Mouse (Mus musculus) heart, postnatal 10 days (tissue): ENCODE results near the gene Bpifb1. TPM values are rescaled to one million over a fixed set of nuclear protein-coding genes. Genes with fewer than 3 reads are reported as not detected.

Source experiments
- total RNA-seq, 2 experiments: library from RNA; stranded (reverse); gene quantifications; 2 replicates each; pipeline ENCODE4 v1.2.3; 2021

Gene Bpifb1
- total RNA-seq, 2 experiments from 2014 or later: 0.15 to 0.24 TPM

Other genes starting within 250 kb of the Bpifb1 start
- gene Bpifa6, start 215.9 kb upstream of the Bpifb1 start, total RNA-seq: not detected
- gene Bpifa2, start 182.6 kb upstream of the Bpifb1 start, total RNA-seq: under 1 TPM in 1 of 2 experiments, not detected in 1; 0.36 TPM
- gene Bpifa3, start 60.5 kb upstream of the Bpifb1 start, total RNA-seq: not detected
- gene Bpifa1, start 47.9 kb upstream of the Bpifb1 start, total RNA-seq: under 1 TPM in 1 of 2 experiments, not detected in 1; 0.24 TPM
- gene Bpifa5, start 28.2 kb upstream of the Bpifb1 start, total RNA-seq: not detected
- gene Bpifb5, start 32.9 kb downstream of the Bpifb1 start, total RNA-seq: not detected
- gene Bpifb9a, start 67.0 kb downstream of the Bpifb1 start, total RNA-seq: not detected
- gene Bpifb9b, start 116.4 kb downstream of the Bpifb1 start, total RNA-seq: not detected
- gene Cdk5rap1, start 182.2 kb downstream of the Bpifb1 start, total RNA-seq: 10 to 100 TPM; 13.6 to 16.3 TPM
- gene Snta1, start 217.3 kb downstream of the Bpifb1 start, total RNA-seq: 100 to 1,000 TPM in 1 of 2 experiments, 10 to 100 TPM in 1; 82.6 to 106 TPM
- 10 to 100 TPM; 23.5 to 25.3 TPM for gene Cbfa2t2, start 245.7 kb downstream of the Bpifb1 start, total RNA-seq